Mouse (Mus musculus) megakaryocyte-erythroid progenitor cell, adult 5-6 weeks (primary cell): ENCODE measurements around the gene Dpf3. TPM values are rescaled to one million over a fixed set of nuclear protein-coding genes. Genes with fewer than 3 reads are reported as not detected.
A peak's percentile ranks its signal among the peaks of the same experiment; 100 is the strongest.

Source experiments
- ATAC-seq: replicated peaks from 2 replicates; pipeline ENCODE4 v1.8.0; 2016; ENCODE audit warnings: mild to moderate bottlenecking, inconsistent platforms; ENCODE audit not compliant: severe bottlenecking, poor library complexity, low FRiP score, low TSS enrichment
- total RNA-seq, 2 experiments: library from RNA; stranded (forward) in 1 of 2; stranded (reverse) in 1 of 2; fragments of 200-1000, 215-1000 nt in 1 of 2; fragments of >200 nt in 1 of 2; fragmentation: Nextera tagmentation in 1 of 2; gene quantifications; 2 replicates each; pipeline ENCODE4 v1.2.3; 2014 to 2017

Gene Dpf3
- total RNA-seq, 2 experiments from 2014 or later, result 17.9 to 35.6 TPM

GRCm38 (mm10) chr12:83475419-83475818 is 12.1 kb downstream of the Dpf3 start:
- no peak for ATAC-seq

- ATAC-seq, result no peak
These were observed 13.4 kb downstream of the Dpf3 start for GRCm38 (mm10) chr12:83473987-83474600.

- no peak for ATAC-seq
These were observed 15.8 kb downstream of the Dpf3 start for GRCm38 (mm10) chr12:83471760-83472159.

GRCm38 (mm10) chr12:83470085-83470484 is 17.4 kb downstream of the Dpf3 start:
- ATAC-seq, result no peak

GRCm38 (mm10) chr12:83466508-83467430 is 20.7 kb downstream of the Dpf3 start:
- ATAC-seq, result peak; percentile 55; the same call in 1 of the 2 replicates

- no peak for ATAC-seq
These were observed 21.5 kb downstream of the Dpf3 start for GRCm38 (mm10) chr12:83466053-83466452.

- no peak for ATAC-seq
These were observed 27.2 kb downstream of the Dpf3 start for GRCm38 (mm10) chr12:83460272-83460671.

GRCm38 (mm10) chr12:83454697-83455321 is 32.7 kb downstream of the Dpf3 start:
- ATAC-seq, result no peak

GRCm38 (mm10) chr12:83451850-83452249 is 35.7 kb downstream of the Dpf3 start:
- ATAC-seq, result no peak

GRCm38 (mm10) chr12:83450471-83450870 is 37.0 kb downstream of the Dpf3 start:
- no peak for ATAC-seq

GRCm38 (mm10) chr12:83449202-83449601 is 38.3 kb downstream of the Dpf3 start:
- ATAC-seq, result no peak

- ATAC-seq, result no peak
These were observed 41.9 kb downstream of the Dpf3 start for GRCm38 (mm10) chr12:83445587-83445986.

- no peak for ATAC-seq
These were observed 43.1 kb downstream of the Dpf3 start for GRCm38 (mm10) chr12:83444448-83444847.

GRCm38 (mm10) chr12:83438002-83438401 is 49.5 kb downstream of the Dpf3 start:
- no peak for ATAC-seq

- peak; percentile 91 for ATAC-seq
These were observed 53.4 kb downstream of the Dpf3 start for GRCm38 (mm10) chr12:83433987-83434698.

- ATAC-seq, result no peak
These were observed 54.1 kb downstream of the Dpf3 start for GRCm38 (mm10) chr12:83433436-83433835.

- no peak for ATAC-seq
These were observed 57.3 kb downstream of the Dpf3 start for GRCm38 (mm10) chr12:83430207-83430606.

GRCm38 (mm10) chr12:83428016-83428415 is 59.5 kb downstream of the Dpf3 start:
- ATAC-seq, result no peak

- ATAC-seq, result peak; percentile 74
These were observed 59.9 kb downstream of the Dpf3 start for GRCm38 (mm10) chr12:83427601-83428000.

- ATAC-seq, result no peak
These were observed 61.2 kb downstream of the Dpf3 start for GRCm38 (mm10) chr12:83426326-83426725.
